Mouse (Mus musculus) megakaryocyte, embryonic 14.5 days (primary cell): ENCODE results near the gene Gpr25. TPM values are rescaled to one million over a fixed set of nuclear protein-coding genes. Genes with fewer than 3 reads are reported as not detected.
A peak's percentile ranks its signal among the peaks of the same experiment; 100 is the strongest.

Experiments
- H3K27me3 ChIP-seq: replicated peaks from 2 replicates; pipeline ENCODE3; 2012; ENCODE audit warnings: inconsistent platforms
- H3K36me3 ChIP-seq: replicated peaks from 2 replicates; pipeline ENCODE3; 2012; ENCODE audit warnings: low read length, inconsistent platforms, mixed read lengths
- H3K4me1 ChIP-seq: 2 replicates; pipeline ENCODE4 v1.6.1; 2012; ENCODE audit warnings: inconsistent platforms
- H3K4me3 ChIP-seq: replicated peaks from 2 replicates; pipeline ENCODE3; 2012; ENCODE audit warnings: moderate library complexity, mild to moderate bottlenecking, inconsistent platforms
- H3K9me3 ChIP-seq: 2 replicates; pipeline ENCODE4 v1.6.1; 2012; ENCODE audit warnings: inconsistent platforms
- FLI1 ChIP-seq: IDR thresholded peaks from 2 replicates; pipeline ENCODE4 v1.6.1; 2012; ENCODE audit warnings: low read length, inconsistent platforms, mixed read lengths
- GATA1 ChIP-seq: IDR thresholded peaks from 3 replicates; pipeline ENCODE4 v1.6.1; 2012; ENCODE audit warnings: mixed read lengths, low read length, inconsistent platforms, borderline replicate concordance
- polyA plus RNA-seq: library from polyadenylated mRNA; stranded (reverse); fragments of >175 nt; gene quantifications from 2 replicates; pipeline ENCODE4 v1.2.3, GENCODE M21; 2012; ENCODE audit warnings: low replicate concordance; ENCODE audit not compliant: insufficient read depth

The Gpr25 gene
- polyA plus RNA-seq, 1 experiment: not detected

GRCm38 (mm10) chr1:136234595-136235092, 26.0 kb downstream of the Gpr25 start:
- peaks cover 13% of the 10 kb centered on the region for H3K4me1 ChIP-seq
- peaks cover 84% of the 10 kb centered on the region for H3K27me3 ChIP-seq

GRCm38 (mm10) chr1:136233892-136234594, 26.6 kb downstream of the Gpr25 start, which contains the start of gene Inava:
Gene Inava, minus strand, starts transcription at chr1:136234264.
- Histone ChIP-seq H3K4me3 (peak within 1 kb of the TSS; percentile 91), H3K27me3 (peaks cover 86% of the 10 kb centered on the region), H3K36me3 (no peaks in the 10 kb centered on the region), H3K9me3 (no peaks in the 10 kb centered on the region), H3K4me1 (peaks cover 13% of the 10 kb centered on the region)
- no peak for TF ChIP-seq FLI1
- no peak for TF ChIP-seq GATA1

More at GRCm38 (mm10) chr1:136234595-136235092, 26.0 kb downstream of the Gpr25 start:
- TF ChIP-seq FLI1 (no peak), GATA1 (no peak)
- Histone ChIP-seq H3K36me3 (no peaks in the 10 kb centered on the region), H3K9me3 (0 out of 2 replicates have a peak, but pooled peaks cover 2% of the 10 kb centered on the region), H3K4me3 (peak overlapping the region; percentile 91)

GRCm38 (mm10) chr1:136232986-136233790, 27.5 kb downstream of the Gpr25 start:
- Histone ChIP-seq H3K4me1 (peaks cover 21% of the 10 kb centered on the region), H3K9me3 (no peaks in the 10 kb centered on the region), H3K27me3 (peaks cover 92% of the 10 kb centered on the region), H3K4me3 (no peak overlapping the region), H3K36me3 (no peaks in the 10 kb centered on the region)
- TF ChIP-seq FLI1: no peak
- TF ChIP-seq GATA1: no peak

GRCm38 (mm10) chr1:136232285-136232926, 28.3 kb downstream of the Gpr25 start:
- Histone ChIP-seq H3K27me3 (peaks cover 98% of the 10 kb centered on the region), H3K9me3 (no peaks in the 10 kb centered on the region), H3K4me1 (peaks cover 23% of the 10 kb centered on the region), H3K4me3 (no peak overlapping the region), H3K36me3 (no peaks in the 10 kb centered on the region)
- TF ChIP-seq GATA1 (no peak), FLI1 (no peak)

- H3K27me3 ChIP-seq: peaks cover 99% of the 10 kb centered on the region
- peaks cover 23% of the 10 kb centered on the region for H3K4me1 ChIP-seq
- H3K4me3 ChIP-seq: no peak overlapping the region
- H3K9me3 ChIP-seq: no peaks in the 10 kb centered on the region
- TF ChIP-seq FLI1 (no peak), GATA1 (no peak)
- H3K36me3 ChIP-seq: no peaks in the 10 kb centered on the region
These were observed 29.1 kb downstream of the Gpr25 start for GRCm38 (mm10) chr1:136231596-136231995.

- Histone ChIP-seq H3K4me3 (no peak overlapping the region), H3K36me3 (no peaks in the 10 kb centered on the region), H3K27me3 (peaks cover 99% of the 10 kb centered on the region), H3K9me3 (no peaks in the 10 kb centered on the region), H3K4me1 (peaks cover 23% of the 10 kb centered on the region)
- TF ChIP-seq FLI1 (no peak), GATA1 (no peak)
These were observed 30.5 kb downstream of the Gpr25 start for GRCm38 (mm10) chr1:136230201-136230600.

- H3K27me3 ChIP-seq: peaks cover 99% of the 10 kb centered on the region
- no peak for TF ChIP-seq GATA1
- TF ChIP-seq FLI1: no peak
- H3K9me3 ChIP-seq: no peaks in the 10 kb centered on the region
- no peak overlapping the region for H3K4me3 ChIP-seq
- no peaks in the 10 kb centered on the region for H3K36me3 ChIP-seq
- H3K4me1 ChIP-seq: peaks cover 15% of the 10 kb centered on the region
These were observed 31.7 kb downstream of the Gpr25 start for GRCm38 (mm10) chr1:136229040-136229373.

GRCm38 (mm10) chr1:136228328-136229039, 32.2 kb downstream of the Gpr25 start:
- TF ChIP-seq GATA1: no peak
- TF ChIP-seq FLI1: no peak
- Histone ChIP-seq H3K4me3 (no peak overlapping the region), H3K4me1 (peaks cover 10% of the 10 kb centered on the region), H3K36me3 (no peaks in the 10 kb centered on the region), H3K9me3 (no peaks in the 10 kb centered on the region), H3K27me3 (peaks cover 99% of the 10 kb centered on the region)

- Histone ChIP-seq H3K9me3 (no peaks in the 10 kb centered on the region), H3K4me3 (no peak overlapping the region), H3K27me3 (peaks cover 97% of the 10 kb centered on the region), H3K4me1 (peaks cover 10% of the 10 kb centered on the region), H3K36me3 (no peaks in the 10 kb centered on the region)
- TF ChIP-seq GATA1 (no peak), FLI1 (no peak)
These were observed 32.8 kb downstream of the Gpr25 start for GRCm38 (mm10) chr1:136227870-136228269.
